Mouse (Mus musculus) thymus, postnatal 0 days (tissue): ENCODE data around the gene Syt7. TPM values are rescaled to one million over a fixed set of nuclear protein-coding genes. Genes with fewer than 3 reads are reported as not detected.

Source experiments
- DNase-seq: peaks from one replicate; pipeline ENCODE4 v3.0.0-alpha.2; 2015; ENCODE audit warnings: low spot score
- polyA plus RNA-seq: library from polyadenylated mRNA; unstranded; fragments of >200 nt; fragmentation: Nextera tagmentation; extraction: Ambion mirVana; gene quantifications from 2 replicates; pipeline ENCODE4 v1.2.1, GENCODE M21; 2015

Syt7 gene
- polyA plus RNA-seq, 1 experiment from 2014 or later: 0.60 TPM

DNA sequence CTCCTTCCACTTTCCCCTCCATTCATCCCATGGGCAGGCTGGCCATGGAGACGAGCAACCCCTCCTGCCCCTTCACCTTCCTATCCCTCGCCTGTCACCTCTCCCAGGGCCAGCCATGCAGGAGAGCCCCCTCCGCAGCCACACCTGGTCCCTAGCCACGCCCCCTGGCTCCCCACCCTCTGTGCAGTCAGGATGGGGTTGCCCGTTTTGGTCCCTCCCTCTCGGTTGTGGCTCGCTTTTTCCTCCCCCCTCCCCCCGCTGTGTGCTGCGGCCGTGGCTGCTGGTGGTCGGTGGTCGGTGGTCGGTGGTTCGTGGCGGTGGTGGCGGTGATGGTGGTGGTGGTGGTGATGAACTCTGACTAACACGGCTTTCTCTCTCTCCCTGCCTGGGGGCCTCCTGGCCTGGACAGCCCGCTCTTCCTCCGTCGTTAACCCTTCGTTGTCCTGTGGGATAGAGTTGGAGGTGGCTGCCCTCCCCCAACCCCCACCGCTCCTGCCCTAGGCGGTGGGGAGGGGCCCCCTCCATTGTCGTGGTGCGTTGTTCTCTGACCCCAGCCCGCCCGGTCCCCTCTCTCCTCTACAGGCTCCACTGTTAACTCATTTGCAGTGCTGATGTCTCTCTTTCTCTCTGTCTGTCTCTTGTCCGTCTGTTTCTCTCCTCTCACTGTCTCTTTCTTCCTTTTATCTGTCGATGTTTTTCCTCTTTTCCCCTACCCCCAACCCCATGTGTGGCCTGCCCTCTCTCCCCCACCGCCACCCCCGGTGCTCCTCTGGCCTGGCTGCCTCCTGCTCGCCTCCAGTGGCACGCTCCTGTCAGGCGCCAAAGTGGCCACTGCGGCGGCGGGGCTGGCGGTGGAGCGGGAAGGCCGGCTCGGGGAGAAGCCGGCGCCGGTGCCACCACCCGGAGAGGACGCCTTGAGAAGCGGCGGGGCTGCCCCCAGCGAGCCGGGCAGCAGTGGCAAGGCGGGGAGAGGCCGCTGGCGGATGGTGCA lies 33.4 kb downstream of the Syt7 start:
- DNase-seq: no peak

DNA sequence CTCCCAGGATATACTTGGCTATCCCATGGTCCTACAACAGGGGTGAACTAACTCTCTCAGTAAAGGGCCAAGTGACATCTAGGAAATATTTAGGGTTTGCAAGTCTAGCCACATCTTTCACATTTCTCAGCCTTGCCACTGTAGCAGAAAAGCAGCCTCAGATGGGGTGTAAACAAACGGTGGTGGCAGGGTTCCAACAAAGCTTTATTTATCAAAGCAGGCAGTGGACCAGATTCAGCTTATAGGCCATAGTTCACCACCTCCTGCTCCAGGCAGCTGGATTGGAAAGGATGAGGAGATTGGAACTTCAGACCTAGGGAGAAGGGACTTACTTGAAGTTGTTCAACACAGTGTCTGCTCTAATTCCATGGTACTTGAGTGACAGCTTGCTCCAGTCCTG lies 35.9 kb downstream of the Syt7 start:
- DNase-seq: no peak

DNA sequence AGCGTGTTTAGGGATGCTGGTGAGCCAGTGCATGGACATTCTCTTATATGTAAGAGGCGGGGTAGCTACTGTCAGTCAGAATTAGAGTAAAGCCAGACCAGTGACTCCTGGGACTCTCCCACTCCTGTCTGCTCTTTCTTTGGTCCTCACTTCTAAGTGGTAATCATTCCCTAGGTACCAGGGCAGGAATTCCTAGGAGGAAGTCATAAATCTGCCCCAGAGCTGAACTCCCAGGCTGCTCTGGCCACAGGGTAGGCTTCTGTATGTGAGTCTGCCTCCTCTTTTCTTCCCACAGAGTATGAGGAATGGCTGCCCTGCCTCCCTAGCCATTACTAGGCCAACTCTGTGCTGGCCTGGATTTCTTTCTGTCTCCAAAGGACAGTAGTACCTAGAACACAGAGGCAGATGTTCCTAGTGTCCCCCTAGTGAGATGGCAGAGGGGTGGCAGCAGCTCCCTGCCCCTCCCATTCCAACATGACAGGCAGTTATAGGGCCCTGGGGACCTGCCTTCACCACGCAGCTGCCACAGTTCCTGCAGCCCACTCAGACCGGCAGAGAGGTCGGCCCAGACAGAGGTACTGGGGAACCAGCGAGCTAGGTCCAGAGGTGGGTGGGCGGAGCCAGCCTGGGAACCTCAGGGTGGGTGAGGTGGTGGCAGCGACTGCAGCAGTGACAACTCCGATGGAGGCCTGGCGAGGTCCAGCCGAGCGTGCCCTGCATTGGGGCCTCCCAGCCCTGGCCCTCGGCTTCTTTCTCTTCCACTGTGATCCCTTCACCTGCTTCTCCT lies 36.8 kb downstream of the Syt7 start:
- no peak for DNase-seq

DNA sequence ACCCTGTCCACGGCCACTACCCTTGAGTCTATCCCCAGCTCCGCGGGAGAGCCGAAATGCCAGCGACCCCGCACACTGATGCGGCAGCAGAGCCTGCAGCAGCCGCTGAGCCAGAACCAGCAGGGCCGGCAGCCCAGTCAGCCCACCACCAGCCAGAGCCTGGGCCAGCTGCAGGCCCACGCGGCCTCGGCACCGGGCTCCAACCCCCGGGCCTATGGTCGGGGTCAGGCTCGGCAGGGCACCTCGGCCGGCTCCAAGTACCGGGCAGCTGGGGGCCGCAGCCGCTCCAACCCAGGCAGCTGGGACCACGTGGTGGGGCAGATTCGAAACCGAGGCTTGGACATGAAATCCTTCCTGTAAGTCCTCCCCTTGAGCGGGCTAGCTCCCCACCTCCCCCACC lies 37.4 kb downstream of the Syt7 start:
- DNase-seq: no peak

DNA sequence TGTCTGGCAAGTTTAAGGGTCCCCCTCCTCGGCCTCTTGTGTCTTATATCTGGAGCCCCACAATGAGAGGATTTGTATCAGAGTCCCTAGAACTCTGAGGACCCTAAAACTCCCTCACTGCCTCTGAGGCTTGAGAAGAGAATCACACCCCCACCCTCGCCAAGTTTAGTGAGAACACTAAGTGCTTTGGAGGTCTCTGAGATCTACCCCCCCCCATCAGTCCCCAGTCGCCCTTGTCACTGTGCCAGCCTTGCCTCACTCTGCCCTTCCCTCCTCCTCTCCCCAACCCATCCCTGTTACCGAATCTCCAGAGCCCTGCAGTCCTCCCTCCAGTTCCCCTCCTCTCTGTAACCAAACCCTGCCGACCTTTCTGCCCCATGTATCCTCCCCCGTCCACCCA lies 37.9 kb downstream of the Syt7 start:
- no peak for DNase-seq

DNA sequence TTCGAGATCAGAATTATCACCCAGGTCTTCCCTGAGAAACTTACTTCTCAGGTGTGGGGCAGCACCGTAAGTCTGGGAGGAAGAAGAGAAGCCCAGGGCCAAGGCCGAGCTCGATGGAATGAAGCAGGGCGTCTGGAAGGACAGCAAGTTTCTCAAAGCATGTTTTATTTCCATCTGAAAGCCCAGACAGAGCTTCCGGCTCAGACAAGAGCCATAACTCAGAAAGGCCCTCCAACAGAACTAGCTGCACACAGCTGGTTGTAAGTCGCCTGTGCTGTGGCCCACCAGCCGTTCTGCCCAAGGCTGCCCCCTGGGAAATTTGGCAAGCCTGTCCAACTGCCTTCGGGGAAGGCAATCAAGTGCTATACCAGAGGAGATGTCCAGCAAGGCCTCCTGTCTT lies 38.5 kb downstream of the Syt7 start:
- DNase-seq: no peak

DNA sequence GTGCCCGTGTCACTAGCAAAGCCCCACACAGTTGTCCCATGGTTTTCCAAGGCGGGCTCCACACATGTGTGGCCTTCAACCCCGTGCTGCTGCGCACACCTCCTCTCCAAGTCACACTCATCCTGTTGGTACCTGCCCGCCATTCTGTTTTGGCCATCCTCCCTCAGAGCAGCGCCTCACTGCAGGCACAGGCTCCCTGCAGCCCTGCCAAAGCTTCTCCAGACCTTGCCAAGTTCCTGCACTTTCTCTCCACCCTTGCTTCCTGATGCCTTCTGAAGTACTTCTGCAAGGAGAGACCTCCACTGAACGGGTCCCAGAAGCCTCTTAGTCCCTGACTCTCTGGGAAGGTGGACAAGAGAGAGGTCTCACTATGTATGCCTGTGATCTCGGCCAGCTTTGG lies 40.5 kb downstream of the Syt7 start:
- no peak for DNase-seq

DNA sequence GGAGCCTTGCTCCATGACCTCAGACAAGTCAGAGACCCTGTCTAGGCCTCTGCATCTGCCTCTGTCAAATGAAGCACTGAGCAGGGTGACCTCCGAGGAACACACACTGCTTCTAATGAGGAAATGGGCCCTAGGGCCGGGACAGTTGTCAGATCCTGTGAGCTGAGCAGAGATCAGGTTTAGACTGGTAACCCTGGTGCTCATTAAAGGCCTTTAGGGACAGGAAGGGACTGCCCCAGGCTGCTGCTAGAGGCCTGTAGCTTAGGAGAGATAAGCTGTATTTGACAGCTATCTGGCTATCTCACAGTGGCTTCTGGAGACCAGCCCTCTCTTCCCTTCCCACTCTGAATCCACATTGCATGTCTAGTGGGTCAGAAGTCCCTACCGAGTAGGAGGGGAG lies 42.5 kb downstream of the Syt7 start:
- DNase-seq: no peak

DNA sequence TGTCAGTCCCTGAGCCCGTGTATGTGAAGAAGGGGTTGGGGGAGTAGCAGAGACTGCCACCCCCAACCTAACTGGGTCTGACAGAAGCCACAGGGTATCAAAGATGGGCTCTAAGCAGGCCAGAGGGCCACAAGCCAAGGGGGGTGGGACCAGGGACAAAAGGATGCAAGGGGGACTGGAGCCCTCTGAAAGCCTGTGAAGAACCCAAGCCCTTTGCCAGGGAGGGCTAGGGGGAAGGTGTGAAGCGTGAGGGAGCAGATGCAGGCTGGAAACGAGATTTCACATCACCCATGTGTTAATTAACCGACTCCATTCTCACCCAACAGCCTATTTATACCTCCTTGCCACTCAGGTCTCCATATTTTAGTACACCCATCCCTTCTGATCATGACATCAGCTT lies 43.0 kb downstream of the Syt7 start:
- no peak for DNase-seq

DNA sequence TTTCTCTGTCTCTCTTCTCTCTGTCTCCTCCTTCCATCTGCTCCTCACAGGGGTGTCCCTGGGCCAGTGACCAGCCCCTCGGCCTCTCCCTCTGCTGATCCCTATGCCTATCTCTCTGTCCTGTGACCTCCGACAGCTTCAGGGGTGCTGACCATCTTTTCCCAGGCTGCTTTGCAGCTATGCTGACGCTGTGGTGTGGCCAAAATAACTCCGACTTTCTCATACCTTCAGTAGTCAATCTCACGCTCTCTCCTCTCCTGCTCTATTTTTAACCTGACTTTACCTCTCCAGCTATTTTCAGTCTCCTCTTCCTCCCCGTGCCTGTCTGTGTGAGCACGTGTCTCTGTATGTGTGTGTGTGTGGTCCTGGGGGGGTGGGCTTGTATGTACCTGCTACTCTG lies 44.3 kb downstream of the Syt7 start:
- DNase-seq: no peak

DNA sequence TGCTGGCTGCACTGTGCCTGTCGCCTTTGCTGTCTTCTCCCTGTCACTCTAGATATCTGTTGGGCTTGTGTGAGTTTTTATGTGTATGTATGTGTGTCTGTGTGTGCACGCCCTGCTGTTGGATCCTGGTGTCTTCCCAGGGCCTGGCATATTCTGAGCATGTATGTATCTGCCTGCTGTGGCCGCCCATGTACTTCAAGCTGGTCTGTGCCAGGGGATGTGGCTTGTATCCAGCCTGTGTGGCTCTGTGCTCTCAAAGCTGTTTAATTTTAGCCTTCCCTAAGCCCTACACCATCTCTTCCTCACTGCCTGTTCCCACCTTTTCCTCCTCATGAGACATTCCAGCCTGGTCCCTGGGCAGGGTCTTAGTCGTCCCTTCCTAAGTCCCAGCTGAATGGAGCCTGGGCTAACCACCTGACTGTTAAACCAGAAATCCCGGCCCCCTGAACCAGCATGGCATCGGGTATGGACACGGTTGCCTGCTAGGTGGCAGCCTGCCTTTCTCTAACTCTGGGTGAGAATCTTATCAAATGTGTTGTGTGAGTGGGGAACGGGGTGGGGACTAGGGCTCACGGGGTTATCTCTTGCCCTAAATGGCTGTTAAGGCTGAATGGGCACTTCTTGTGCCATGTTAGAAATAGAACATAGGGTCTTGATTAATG lies 45.1 kb downstream of the Syt7 start:
- DNase-seq: no peak

DNA sequence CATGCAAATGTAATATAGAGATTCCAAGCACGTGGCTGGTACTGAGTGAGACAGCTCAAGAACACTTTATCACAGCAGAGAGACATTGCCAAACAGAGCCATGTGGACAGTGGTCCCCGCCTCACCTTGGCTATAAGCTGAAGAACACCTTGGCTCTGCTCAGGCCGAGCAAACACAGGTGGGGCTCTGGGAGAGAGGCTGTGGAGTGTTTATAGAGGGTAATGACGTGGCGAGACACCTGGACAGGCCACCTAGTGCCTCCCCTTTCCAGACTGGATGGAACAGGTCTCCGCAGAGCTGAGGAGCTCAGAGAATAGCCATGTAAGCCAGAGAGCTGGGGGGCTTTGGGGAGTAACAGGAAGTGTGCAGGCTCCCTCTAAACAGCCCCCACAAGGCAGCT lies 46.0 kb downstream of the Syt7 start:
- no peak for DNase-seq

DNA sequence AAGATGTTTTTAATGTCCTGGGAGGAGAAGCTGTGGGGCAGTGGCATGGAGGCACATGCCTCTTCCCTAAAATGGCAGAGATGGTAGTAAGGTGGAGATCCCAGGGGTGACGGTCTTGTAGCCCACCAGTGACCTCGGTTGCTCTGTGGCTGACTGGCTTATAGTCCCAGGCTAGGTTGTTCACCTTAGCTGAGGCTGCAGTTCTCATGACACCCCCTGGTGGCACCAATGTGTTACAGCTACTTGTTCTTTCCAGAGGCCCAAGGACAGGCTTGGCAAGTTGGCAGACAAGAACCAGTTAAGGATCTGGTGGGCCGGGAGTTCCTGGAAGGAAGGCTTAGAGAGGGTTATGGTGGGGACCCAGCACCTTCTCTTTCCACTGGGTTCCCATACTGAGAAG lies 47.0 kb downstream of the Syt7 start:
- peak; percentile 61 for DNase-seq

DNA sequence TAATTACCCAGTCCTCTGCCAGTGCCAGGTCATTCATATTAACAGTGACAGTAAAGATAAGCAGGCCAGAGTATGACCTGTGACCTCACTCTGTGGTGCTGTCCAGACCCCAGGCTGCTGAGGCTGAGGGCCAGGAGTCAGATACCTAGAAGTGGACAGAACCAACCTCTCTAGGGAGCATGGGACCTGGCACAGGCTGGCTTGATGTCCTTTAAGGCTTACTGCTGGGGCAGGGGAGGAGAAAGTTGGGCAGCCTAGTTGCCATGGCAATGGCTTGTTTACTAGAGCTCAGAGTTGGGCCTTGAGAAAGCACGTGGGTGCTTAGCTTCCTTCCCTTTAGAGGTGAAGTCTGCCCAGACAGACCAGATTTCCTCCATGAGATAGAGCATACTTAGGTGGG lies 47.8 kb downstream of the Syt7 start:
- DNase-seq: no peak

DNA sequence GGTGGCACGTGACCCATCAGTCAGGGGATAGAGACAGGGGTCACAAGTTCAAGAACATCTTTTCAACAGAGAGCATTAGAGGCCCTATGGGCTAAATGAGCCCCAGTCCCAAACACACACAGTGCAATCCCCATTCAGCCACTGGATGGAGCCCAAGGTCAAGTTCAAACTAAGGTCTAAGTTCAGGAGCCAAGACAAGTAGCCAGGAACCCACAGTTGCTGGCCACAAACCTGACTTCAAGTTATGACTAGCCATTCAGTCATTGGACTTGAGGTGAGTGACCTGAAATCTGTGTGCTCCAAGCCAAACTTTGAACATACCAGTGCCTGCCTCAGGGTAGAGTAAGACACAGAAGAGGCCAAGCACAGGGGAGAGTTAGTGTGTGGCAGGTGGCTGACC lies 48.6 kb downstream of the Syt7 start:
- DNase-seq: no peak

DNA sequence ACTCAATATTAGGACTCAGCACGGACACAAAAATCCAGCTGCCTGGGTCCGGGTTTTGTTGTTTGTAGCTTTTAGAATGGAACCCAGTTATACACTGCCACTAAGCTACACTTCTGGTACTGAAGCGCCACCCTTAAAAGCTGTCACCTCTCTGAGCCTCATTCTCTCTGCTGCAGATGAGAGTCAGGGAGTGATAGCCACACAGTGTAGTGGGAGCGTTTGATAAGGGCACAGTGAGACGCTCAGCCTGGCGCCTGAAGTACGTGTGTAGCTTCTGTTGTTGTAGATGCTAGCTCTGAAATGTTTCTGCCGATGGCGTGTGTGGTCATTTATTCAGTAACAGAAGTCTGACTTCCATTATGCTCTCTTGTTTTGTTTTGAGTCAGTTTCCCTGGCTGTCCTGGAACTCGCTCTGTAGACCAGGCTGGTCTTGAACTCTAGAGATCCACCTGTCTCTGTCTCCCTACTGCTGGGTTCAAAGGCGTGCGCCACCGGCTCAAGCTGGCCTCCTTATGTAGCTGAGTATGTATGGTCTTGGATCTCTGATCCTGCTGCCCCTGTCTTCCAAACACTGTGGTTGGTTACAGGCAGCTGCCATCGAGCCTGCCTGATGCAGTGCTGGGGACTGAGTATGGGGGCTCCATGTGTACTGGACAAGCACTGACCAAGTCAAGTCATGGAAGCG lies 55.9 kb downstream of the Syt7 start:
- no peak for DNase-seq

DNA sequence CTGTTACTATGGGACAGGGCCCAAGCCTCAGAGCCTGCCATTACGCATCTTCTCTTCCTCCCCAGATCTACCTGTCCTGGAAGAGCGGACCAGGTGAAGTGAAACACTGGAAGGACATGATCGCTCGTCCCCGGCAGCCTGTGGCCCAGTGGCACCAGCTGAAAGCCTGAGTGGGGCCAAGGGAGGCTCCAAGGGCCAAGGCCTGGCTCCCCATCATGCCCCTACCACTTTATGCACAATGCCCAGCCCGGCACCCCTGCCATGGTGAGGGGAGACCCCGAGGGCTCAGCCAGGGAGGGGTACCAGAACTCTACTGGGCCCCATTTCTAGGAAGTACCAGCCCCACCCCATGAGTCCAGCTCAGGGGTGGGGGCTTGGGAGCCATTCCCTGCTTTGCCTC lies 59.4 kb downstream of the Syt7 start:
- no peak for DNase-seq

DNA sequence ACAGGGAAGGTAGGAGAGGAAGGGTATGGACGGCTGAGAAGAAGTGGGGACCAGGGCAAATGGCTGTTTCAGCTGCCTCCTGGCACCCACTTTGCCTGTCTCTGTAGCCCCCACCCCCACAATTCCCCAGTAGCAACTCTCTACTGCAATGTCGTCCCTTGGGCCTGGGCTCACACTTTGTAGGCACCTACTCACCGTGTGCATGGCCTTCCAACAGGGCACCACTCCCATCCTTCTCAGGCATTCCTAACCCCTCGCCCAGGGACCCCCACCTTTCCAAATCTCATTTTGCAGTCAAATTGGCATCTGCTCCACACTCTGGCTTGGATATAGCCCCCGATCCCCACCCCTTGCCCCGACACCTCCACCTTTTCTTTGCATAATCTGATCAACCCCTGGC lies 60.3 kb downstream of the Syt7 start:
- no peak for DNase-seq

DNA sequence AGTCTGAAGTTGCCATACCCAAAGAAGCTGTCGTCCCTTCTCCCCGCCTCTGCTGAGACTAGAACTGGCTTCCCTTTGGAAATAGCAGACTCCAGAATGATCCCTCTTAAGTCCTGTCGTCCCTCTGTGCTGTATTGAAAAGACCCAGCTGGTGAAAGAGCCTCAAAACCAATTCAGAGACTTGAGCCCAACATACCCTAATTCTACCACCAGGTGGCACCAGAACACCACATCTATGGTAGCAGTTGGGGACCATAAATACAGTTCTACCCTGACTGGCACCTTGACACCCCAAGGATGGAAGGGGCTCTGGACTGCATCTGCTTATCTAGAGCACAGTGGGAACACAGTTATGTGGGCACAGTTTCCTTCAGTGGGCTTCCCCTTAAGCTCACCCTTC lies 60.8 kb downstream of the Syt7 start:
- peak; percentile 75 for DNase-seq

DNA sequence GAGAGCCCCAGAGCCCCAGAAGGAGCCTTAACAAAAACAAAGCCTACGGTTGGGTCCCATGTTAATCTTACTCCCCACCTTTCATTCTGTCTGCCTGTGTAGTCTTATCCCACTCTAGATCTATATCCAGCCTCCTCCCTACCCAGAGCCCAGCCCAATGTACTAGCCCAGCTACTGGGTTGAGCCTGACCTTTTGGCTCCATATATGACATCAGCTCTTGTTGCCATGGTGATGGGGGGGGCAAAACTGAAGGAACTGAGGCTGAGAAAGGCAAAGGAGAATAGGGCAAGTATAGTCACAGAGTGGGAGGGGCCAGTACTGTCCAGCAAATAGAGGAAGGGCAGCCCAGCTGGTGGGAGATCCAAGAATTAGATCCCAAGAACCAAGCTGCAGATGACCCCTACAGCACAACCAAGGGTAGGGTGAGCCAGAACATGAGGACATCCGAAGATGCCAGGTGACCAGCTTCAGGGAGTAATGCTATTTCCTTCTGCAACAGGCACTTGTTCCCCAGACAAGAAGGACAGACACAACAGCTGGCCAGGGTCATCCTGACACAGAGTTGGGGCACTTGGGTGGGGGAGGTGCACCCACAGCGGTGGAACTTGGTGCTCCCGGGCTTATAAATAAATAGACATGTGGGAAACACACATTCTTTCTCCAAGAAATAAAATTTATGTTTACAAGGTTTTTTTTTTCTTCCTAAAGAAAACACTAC lies 66.0 kb downstream of the Syt7 start:
- no peak for DNase-seq

DNA sequence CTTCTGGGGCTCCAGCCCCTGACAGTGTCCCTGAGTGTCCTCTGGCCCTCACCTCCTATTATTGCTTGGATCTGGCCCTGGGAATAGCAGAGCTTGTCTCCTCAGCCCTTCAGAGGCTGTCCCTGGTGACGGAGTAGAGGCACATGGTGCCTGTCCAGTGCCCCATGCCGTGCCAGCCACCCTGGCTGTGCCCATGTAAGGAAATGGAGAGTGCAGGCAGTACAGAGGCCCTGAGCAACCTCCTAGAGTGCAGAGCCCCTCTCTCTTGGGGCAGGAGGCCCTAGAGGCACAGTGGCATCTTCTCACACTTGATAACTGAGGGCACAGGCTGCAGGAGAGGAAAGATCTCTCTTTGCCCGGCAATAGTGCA lies 66.5 kb downstream of the Syt7 start:
- DNase-seq: no peak
